Mouse (Mus musculus): ENCODE results near the gene Hist1h2ao. TPM values are rescaled to one million over a fixed set of nuclear protein-coding genes. Genes with fewer than 3 reads are reported as not detected.
"Not testable (repeated sequence)": the region's sequence is repeated elsewhere in the genome, so short reads cannot be mapped to it uniquely, and the experiment has no call there.

The Hist1h2ao gene
- not detected in 2 replicates for polyA plus RNA-seq (2015; fragmentation: Nextera tagmentation; extraction: Ambion mirVana)

GRCm38 (mm10) chr13:21810073-21810472 is at the start of gene Hist1h2ao, which contains the start of gene Hist1h2bq:
Hist1h2ao (plus strand) TSS chr13:21810465.
Hist1h2bq (minus strand) TSS chr13:21810197.
- H3K9ac ChIP-seq (ENCODE audit: low read depth, low read length); H3K4me1 ChIP-seq (ENCODE audit: control insufficient read depth, insufficient read depth, low read length); H3K36me3 ChIP-seq (ENCODE audit: control insufficient read depth, insufficient read depth, low read length); H3K4me2 ChIP-seq (ENCODE audit: low read length); H3K27ac ChIP-seq (ENCODE audit: low read length); H3K27me3 ChIP-seq (ENCODE audit: control insufficient read depth, insufficient read depth, low read depth, low read length); H3K9me3 ChIP-seq (replicated peaks; ENCODE audit: control insufficient read depth, low read length, poor library complexity, severe bottlenecking); H3K4me3 ChIP-seq (ENCODE audit: low read depth, low read length): not testable (repeated sequence)
- peak; percentile 99 for ATAC-seq
- WGBS = no CpG with 5 or more reads among the region's 23 CpGs

GRCm38 (mm10) chr13:21778814-21779766 is 31.2 kb upstream of the Hist1h2ao start:
- peak overlapping the region; percentile 88 for H3K4me2 ChIP-seq (ENCODE audit: low read length)
- H3K4me3 ChIP-seq (ENCODE audit: low read depth, low read length) = peak overlapping the region; percentile 42
- WGBS = 5% methylated on average over 33 of the region's 33 CpGs
- no peaks in the 10 kb centered on the region for H3K9me3 ChIP-seq (replicated peaks; ENCODE audit: control insufficient read depth, low read length, poor library complexity, severe bottlenecking)
- peak overlapping the region; percentile 58 for H3K9ac ChIP-seq (ENCODE audit: low read depth, low read length)
- ATAC-seq = peak; percentile 96
- no peaks in the 10 kb centered on the region for H3K36me3 ChIP-seq (ENCODE audit: control insufficient read depth, insufficient read depth, low read length)
- no peaks in the 10 kb centered on the region; the same call in 1 of the 2 replicates for H3K27me3 ChIP-seq (ENCODE audit: control insufficient read depth, insufficient read depth, low read depth, low read length)
- peak overlapping the region; percentile 76 for H3K27ac ChIP-seq (ENCODE audit: low read length)
- H3K4me1 ChIP-seq (ENCODE audit: control insufficient read depth, insufficient read depth, low read length) = peaks cover 20% of the 10 kb centered on the region

DNA sequence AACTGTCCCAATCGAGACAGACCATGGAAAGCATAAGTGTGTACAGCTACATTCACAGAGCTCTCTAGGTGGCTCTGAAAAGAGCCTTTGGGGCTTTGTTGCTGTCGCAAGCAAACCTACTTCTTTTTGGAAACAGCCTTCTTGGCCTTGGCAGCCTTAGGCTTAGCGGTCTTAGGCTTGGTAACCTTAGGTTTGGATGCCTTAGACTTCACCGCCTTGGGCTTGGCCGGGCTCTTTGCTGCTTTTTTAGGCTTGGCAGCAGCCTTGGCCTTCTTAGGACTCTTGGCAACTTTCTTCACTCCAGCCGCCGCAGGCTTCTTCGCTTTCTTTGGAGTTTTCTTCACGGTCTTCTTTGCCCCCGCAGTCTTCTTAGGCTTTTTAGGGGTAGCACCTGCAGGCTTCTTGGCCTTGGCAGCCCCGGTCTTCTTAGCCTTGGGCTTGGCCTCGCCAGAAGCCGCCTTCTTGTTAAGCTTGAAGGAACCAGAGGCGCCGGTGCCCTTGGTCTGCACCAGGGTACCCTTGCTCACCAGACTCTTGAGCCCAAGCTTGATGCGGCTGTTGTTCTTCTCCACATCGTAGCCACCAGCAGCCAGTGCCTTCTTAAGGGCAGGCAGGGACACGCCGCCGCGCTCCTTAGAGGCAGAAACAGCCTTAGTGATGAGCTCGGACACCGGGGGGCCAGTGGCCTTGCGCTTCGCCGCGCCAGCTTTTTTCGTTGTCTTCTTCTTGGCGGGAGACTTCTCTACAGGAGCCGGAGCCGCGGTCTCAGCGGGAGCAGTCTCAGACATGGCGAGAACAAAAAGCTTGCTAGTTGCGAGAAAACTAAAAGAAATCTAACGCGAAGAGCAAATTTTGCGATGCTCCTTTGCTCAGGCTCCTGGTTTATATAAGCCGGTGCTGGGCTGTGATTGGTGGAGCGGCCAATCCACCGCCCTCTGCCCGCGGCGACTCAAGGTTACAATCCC is 30.2 kb upstream of the Hist1h2ao start, which contains the start of gene Hist1h1b:
TSS of gene Hist1h1b (minus strand) at position 859 of the 965 bp plus-strand sequence.
- peak; percentile 11; the same call in 1 of the 2 replicates for ATAC-seq
- Histone ChIP-seq H3K9ac (ENCODE audit: low read depth, low read length) (peak within 1 kb of the TSS; percentile 25), H3K9me3 (replicated peaks; ENCODE audit: control insufficient read depth, low read length, poor library complexity, severe bottlenecking) (no peaks in the 10 kb centered on the region), H3K4me3 (ENCODE audit: low read depth, low read length) (peak within 1 kb of the TSS; percentile 42), H3K27ac (ENCODE audit: low read length) (peak within 1 kb of the TSS; percentile 76), H3K36me3 (ENCODE audit: control insufficient read depth, insufficient read depth, low read length) (no peaks in the 10 kb centered on the region), H3K27me3 (ENCODE audit: control insufficient read depth, insufficient read depth, low read depth, low read length) (no peaks in the 10 kb centered on the region; the same call in 1 of the 2 replicates), H3K4me2 (ENCODE audit: low read length) (peak within 1 kb of the TSS; percentile 84), H3K4me1 (ENCODE audit: control insufficient read depth, insufficient read depth, low read length) (peaks cover 21% of the 10 kb centered on the region)
- under 1% methylated on average over 44 of the region's 44 CpGs for WGBS

DNA sequence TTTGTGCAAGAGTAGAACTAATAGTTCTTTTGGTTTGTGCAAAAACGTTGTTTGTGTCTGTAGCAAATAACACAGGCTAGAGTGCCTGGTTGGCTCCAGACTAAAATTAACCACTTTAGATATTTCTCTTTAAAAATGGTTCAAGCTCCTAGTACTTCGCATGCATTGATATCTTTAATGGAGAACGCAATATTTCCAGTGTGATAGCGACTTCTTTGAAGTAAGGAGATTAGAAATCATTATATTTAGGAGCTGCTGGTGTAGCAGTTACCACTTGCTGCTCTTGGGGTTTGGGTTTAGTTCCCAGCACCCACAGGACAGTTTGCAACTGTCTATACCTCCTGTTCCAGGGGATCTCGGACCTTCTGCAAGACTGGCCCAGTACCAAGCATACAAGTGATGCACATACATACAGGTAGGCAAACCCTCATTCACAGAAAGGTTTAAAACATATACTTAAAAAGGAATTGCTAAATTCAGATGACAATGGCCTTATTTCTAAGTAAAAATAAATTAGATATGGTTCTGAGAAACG is 29.2 kb upstream of the Hist1h2ao start:
- no peak overlapping the region for H3K27ac ChIP-seq (ENCODE audit: low read length)
- 44% methylated on average over 6 of the region's 6 CpGs for WGBS
- no peak overlapping the region for H3K4me3 ChIP-seq (ENCODE audit: low read depth, low read length)
- no peaks in the 10 kb centered on the region for H3K9me3 ChIP-seq (replicated peaks; ENCODE audit: control insufficient read depth, low read length, poor library complexity, severe bottlenecking)
- no peaks in the 10 kb centered on the region; the same call in 1 of the 2 replicates for H3K27me3 ChIP-seq (ENCODE audit: control insufficient read depth, insufficient read depth, low read depth, low read length)
- ATAC-seq = no peak
- H3K36me3 ChIP-seq (ENCODE audit: control insufficient read depth, insufficient read depth, low read length) = no peaks in the 10 kb centered on the region
- peak overlapping the region; percentile 84; the same call in 1 of the 2 replicates for H3K4me2 ChIP-seq (ENCODE audit: low read length)
- H3K9ac ChIP-seq (ENCODE audit: low read depth, low read length) = no peak overlapping the region
- peaks cover 22% of the 10 kb centered on the region for H3K4me1 ChIP-seq (ENCODE audit: control insufficient read depth, insufficient read depth, low read length)

DNA sequence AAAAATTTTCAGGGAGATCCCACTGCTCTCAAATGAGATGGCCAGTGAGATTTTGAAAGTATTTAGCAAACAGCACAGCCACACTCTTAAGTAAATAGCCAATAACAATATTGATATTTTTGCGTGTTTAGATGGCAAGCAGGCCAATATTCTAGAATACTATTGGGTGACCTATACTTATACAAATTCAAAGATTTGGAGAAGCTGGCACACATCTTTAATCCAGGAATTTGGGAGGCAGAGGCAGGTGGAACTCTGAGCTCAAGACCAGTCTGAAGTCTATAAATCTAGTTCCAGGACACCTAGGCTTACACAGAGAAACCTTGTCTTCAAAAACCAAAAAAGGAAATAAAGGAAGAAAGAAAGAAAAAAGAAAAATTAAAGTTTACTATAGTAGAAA is 28.6 kb upstream of the Hist1h2ao start:
- ATAC-seq = no peak
- Histone ChIP-seq H3K27ac (ENCODE audit: low read length) (no peak overlapping the region), H3K27me3 (ENCODE audit: control insufficient read depth, insufficient read depth, low read depth, low read length) (no peaks in the 10 kb centered on the region; the same call in 1 of the 2 replicates), H3K9me3 (replicated peaks; ENCODE audit: control insufficient read depth, low read length, poor library complexity, severe bottlenecking) (no peaks in the 10 kb centered on the region), H3K4me3 (ENCODE audit: low read depth, low read length) (no peak overlapping the region), H3K4me1 (ENCODE audit: control insufficient read depth, insufficient read depth, low read length) (peaks cover 26% of the 10 kb centered on the region), H3K4me2 (ENCODE audit: low read length) (no peak overlapping the region), H3K9ac (ENCODE audit: low read depth, low read length) (no peak overlapping the region), H3K36me3 (ENCODE audit: control insufficient read depth, insufficient read depth, low read length) (no peaks in the 10 kb centered on the region)
- 98% methylated on average over 1 of the region's 1 CpGs for WGBS

DNA sequence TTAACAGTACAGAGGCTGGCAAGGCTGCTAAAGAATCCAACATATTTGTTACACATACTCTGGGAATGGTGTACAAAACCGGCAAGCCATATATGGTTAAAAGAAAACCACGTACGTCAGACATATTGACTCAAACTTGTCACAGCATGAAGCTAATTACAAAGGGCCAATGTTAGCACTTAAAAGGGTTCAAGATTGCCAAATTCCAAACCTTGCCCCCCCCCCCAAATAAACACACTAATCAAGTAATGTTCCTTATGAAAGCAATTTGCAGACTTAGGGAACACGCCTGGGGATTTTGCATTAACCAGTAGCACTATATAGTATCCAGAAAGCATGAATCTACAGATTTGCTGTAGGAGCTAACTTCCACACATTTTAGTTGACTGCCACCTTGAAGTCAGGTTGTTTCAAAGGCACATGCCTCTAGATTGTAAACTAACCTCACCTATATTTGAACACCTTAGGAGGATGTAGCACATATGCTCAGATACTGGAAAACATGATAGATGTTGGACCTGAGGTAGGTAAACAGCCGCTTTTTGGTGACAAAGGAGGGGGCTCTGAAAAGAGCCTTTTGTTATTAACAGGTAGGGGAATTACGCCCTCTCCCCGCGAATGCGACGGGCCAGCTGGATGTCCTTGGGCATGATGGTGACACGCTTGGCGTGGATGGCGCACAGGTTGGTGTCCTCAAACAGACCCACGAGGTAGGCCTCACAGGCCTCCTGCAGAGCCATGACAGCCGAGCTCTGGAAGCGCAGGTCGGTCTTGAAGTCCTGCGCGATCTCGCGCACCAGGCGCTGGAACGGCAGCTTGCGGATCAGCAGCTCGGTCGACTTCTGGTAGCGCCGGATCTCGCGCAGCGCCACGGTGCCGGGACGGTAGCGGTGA is 27.7 kb upstream of the Hist1h2ao start:
- H3K9me3 ChIP-seq (replicated peaks; ENCODE audit: control insufficient read depth, low read length, poor library complexity, severe bottlenecking); ATAC-seq; H3K36me3 ChIP-seq (ENCODE audit: control insufficient read depth, insufficient read depth, low read length); H3K27me3 ChIP-seq (ENCODE audit: control insufficient read depth, insufficient read depth, low read depth, low read length): not testable (repeated sequence)
- peaks cover 26% of the 10 kb centered on the region for H3K4me1 ChIP-seq (ENCODE audit: control insufficient read depth, insufficient read depth, low read length)
- H3K4me2 ChIP-seq (ENCODE audit: low read length) = peak overlapping the region; percentile 87
- peak overlapping the region; percentile 41 for H3K4me3 ChIP-seq (ENCODE audit: low read depth, low read length)
- H3K27ac ChIP-seq (ENCODE audit: low read length) = peak overlapping the region; percentile 69; the same call in 1 of the 2 replicates
- under 1% methylated on average over 12 of the region's 35 CpGs for WGBS
- H3K9ac ChIP-seq (ENCODE audit: low read depth, low read length) = peak overlapping the region; percentile 64

DNA sequence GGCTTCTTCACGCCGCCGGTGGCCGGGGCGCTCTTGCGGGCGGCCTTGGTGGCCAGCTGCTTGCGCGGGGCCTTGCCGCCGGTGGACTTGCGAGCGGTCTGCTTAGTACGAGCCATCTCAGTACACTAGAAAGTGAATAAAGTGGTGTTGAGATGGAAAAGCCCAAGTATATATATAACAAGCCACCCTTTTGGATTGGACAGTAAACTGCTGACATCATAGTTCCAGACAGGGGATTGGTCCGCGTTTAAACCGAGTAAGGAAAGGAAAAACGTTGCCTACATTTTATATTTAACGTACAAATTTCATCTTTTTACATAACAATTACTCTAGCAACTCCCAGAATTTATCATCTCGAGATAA is 27.0 kb upstream of the Hist1h2ao start, which contains the start of gene Hist1h3i:
TSS of gene Hist1h3i (minus strand) at position 116 of the 363 bp plus-strand sequence.
- Histone ChIP-seq H3K36me3 (ENCODE audit: control insufficient read depth, insufficient read depth, low read length) (no peaks in the 10 kb centered on the region), H3K27me3 (ENCODE audit: control insufficient read depth, insufficient read depth, low read depth, low read length) (no peaks in the 10 kb centered on the region; the same call in 1 of the 2 replicates), H3K9ac (ENCODE audit: low read depth, low read length) (peak within 1 kb of the TSS; percentile 64), H3K9me3 (replicated peaks; ENCODE audit: control insufficient read depth, low read length, poor library complexity, severe bottlenecking) (no peaks in the 10 kb centered on the region), H3K27ac (ENCODE audit: low read length) (peak within 1 kb of the TSS; percentile 69; the same call in 1 of the 2 replicates), H3K4me2 (ENCODE audit: low read length) (peak within 1 kb of the TSS; percentile 87), H3K4me1 (ENCODE audit: control insufficient read depth, insufficient read depth, low read length) (peaks cover 30% of the 10 kb centered on the region), H3K4me3 (ENCODE audit: low read depth, low read length) (peak within 1 kb of the TSS; percentile 41)
- peak; percentile 79 for ATAC-seq
- WGBS = 0% methylated on average over 13 of the region's 20 CpGs
